Mouse (Mus musculus): ENCODE measurements around the gene Map2k5. TPM values are rescaled to one million over a fixed set of nuclear protein-coding genes. Genes with fewer than 3 reads are reported as not detected.

Map2k5 gene
- 38.8 and 45.9 TPM in 2 replicates for polyA plus RNA-seq (2012)

DNA sequence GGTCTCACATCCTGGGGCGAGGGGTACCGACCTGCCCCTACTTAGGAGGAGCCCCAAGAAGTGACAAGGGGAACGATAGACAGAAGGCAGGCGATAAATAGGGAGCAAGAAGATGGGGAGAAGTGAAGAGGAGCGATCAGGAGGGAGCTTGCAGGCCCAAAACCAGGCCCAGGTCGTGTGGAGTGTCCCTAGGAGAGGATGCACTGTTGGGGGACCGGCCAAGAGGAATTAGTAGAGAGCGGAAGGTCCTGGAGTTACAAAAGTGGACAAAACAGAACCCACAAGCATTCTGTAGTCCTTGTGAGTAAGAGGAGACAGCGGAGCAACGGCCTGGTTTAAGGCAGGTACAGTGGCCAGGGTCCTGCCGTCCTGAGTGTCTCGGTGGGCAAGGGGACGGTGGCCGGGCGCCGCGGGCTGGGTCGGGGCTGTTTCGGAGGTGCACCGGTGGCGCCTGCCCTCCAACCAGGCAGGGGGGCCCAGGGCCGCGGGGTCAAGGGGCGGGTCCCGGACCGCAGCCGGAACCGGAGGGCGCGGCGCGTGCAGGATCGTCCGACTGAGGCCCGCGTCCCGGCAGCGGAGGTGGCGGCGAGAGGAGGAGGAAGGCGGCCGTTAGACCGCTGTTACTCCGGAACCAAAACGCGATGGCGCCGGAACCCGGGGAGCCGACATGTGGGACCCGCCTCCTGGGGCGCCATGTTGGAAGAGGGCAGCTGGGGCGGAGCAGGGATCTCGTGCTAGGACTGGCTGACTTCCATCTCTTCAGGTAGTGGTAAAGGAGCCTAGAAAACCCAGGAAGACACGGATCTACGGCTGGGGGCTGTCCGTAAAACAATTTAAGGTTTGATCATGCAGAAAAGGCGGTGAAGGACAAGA lies at the start of gene Map2k5:
Map2k5 (minus strand) TSS at position 633 of the 873 bp plus-strand sequence.
- no peak for TF ChIP-seq GATA1 (IDR thresholded peaks at IDR 0.05; ENCODE audit: low read length)

DNA sequence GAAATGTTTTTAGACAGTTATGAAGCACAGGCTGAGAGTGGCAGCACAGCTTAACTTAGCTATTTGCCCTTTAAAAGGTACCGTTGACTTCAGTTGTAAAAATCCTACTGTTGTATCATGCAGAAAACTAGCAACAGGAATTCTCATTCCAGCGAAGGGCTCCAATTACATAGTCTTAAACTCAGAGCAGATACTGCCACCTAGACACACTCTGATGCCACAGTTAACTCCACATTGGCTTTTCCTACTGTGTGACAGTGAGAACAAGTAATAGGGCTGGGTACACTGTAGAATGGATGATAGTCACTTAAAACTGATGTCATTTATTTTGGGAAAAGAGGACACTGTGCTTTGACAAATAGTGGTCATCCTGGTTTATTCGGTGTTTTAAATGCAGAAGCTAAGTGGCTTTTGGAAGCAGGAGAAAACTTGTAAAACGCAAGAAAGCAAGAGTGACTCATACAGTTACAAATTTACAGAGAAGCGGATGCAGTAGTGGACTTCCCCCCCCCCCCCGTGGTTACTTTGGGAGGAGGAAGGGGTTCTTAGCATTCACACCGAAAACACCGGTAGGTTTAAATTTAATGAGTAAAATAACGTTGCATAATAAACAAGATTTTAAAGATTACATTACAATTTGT lies 43.5 kb upstream of the Map2k5 start:
- no peak for TF ChIP-seq GATA1 (IDR thresholded peaks at IDR 0.05; ENCODE audit: low read length)

DNA sequence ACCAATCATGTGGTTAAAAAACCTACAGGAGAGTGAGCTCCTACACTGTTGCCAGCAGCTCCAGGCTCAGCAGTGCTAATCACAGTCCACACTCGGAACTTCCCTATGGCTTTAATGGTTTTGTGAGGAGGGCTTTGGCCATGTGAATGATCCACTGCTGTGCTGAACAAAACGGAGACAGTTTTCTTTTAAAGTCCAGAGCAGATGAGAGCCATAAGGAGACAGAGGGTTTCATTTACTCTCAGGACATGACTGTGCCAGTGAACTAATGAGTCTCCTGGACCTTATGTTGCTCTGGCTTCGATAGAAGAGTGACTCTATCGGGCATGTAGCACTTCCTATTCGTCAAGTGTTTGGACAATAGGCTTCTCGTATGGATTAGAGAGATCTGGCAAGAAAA lies 42.7 kb upstream of the Map2k5 start:
- TF ChIP-seq GATA1 (IDR thresholded peaks at IDR 0.05; ENCODE audit: low read length): no peak

DNA sequence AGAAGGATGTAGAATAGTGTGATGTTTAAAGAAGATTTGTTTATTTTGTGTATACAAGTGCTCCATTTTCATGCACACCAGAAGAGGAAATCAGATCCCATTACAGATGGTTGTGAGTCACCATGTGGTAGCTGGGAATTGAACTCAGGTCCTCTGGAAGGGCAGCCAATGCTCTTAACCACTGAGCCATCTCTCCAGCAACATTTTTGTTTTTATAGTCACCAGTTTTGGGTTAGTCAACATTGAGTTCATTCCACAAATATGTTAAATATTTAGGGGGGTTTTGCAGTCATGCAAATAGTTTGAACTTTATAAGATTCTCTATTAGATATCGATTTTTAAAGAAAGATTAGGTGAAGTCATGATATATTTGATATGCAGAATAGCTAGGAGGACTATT lies 22.5 kb upstream of the Map2k5 start:
- TF ChIP-seq GATA1 (IDR thresholded peaks at IDR 0.05; ENCODE audit: low read length): no peak

DNA sequence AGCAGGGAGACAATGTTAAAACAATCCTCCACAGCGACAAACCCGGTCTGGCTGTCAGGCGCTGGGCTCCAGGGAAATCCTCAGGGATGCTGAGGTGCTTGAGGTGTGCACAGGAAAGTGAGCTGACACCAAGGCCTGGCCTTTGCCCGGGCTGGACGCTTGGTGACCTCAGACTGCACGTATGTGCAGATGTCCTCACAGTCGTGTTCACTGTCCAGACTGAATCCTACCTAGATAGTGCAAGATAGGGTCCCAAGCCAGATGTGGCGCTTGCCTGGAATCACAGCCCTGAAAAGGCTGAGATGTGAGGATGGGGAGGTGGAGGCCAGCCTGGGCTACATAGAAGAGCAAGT lies 21.7 kb upstream of the Map2k5 start:
- TF ChIP-seq GATA1 (IDR thresholded peaks at IDR 0.05; ENCODE audit: low read length): no peak

DNA sequence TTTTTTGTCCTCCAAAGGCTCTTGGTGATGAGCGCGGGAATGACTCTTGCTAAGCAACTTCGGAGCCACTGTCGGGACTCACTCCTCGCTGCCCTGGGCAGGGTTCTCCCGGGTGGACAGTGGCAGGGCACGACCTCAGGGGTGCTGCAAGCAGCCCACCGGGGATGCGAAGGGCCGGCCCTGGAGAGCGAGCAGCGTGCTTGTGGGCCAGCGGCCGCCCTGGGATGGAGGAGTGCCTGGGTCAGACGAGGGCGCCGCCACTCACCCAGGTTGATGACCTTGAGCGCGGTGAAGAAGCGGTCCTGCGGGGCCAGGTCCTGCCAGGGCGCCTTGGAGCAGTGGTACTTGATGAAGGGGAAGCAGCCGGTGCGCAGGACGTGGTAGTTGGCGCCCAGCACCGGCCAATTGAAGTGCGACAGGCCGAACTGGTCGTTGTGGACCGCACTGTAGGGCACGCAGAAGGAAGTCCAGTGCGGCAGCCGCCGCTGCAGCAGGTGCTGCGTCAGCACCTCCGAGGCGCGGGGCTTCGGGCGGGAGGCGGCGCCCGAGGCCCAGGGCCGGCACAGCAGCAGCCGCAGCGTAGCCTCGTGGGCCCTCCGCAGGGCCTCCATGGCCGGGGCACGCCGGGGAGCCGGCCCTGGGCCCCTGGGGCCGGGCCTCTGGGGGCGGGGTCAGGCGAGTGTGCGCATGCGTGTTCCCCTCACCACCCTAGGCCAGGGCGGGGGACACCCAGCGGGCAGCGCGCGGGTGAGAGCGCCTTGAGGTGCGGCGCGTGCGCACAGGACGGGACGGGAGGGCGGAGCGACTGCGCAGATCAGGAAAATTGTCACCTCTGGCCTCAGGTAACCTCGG lies 21.1 kb upstream of the Map2k5 start, which contains the start of gene 2300009A05Rik:
2300009A05Rik (minus strand) TSS at position 636 of the 852 bp plus-strand sequence.
- TF ChIP-seq GATA1 (IDR thresholded peaks at IDR 0.05; ENCODE audit: low read length): no peak

DNA sequence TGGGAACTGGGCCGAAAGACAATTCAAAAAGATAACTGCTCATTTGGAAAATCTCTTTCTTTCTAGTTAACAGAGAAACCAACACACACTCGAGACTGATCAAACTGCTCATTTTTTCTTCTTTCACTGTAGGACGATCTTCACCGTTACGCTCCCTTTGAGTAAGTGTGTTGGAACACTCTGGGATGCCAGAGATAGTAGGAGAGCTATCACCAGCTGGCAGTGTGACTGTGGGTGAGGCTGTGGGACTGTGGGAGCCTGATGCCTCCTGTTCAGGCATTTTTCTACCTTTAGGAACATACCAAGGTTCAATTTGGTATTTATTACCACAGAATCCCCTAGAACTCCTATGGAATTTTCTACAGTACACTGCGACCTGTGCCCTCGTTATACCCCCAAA lies 17.9 kb upstream of the Map2k5 start:
- TF ChIP-seq GATA1 (IDR thresholded peaks at IDR 0.05; ENCODE audit: low read length): no peak

DNA sequence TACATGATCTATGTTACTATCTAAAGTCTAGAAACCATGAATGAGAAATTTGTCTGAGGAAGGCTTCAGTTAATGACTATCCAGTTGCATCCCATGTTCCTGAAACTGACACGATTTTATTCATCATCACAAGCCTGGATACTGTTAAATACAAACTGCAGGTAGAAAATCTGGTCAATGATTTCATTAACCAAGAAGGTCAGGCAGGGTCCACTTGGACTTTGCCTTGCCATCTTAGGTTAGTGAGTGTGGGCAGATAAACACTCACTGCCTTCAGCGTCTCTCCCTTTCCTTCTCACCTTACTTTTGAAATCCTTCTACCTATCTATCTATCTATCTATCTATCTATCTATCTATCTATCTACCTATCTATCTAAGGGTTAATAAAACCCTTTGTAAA lies 13.6 kb upstream of the Map2k5 start:
- no peak for TF ChIP-seq GATA1 (IDR thresholded peaks at IDR 0.05; ENCODE audit: low read length)

DNA sequence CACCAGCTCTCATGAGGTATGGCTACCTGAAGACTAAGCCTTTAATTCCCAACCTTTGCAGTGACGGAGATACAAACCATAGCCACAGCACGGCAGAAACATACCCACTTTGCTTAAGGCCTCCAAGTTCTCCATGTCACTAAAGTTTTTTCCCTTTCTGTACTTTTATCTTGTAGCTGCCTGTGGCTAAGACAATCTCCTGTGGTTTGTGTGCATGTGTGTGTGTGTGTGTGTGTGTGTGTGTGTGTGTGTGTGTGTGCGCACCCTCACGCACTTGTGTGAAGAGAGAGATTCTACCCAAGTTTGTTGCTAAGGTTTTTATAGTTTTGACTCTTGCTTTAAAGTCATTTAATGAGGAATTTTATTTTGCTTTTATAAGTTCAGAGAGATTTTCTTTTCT lies 5.1 kb upstream of the Map2k5 start:
- no peak for TF ChIP-seq GATA1 (IDR thresholded peaks at IDR 0.05; ENCODE audit: low read length)

DNA sequence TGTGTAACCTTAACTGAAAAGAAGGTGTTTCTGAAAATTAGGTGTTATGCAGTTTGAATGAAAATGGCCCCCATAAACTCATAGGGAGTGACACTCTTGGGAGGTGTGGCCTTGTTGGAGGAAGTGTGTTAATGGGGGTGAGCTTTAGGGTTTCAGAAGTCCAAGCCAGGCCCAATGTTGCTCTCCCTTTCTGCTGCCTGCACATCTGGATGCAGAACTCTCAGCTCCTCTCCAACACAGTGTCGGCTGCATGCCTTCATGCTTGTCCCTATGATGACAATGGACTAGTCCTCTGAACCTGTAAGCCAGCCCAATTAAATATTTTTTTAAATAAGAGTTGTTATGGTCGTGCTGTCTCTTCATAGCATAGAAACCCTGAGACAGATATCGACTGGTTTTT lies 2.6 kb upstream of the Map2k5 start:
- TF ChIP-seq GATA1 (IDR thresholded peaks at IDR 0.05; ENCODE audit: low read length): no peak

DNA sequence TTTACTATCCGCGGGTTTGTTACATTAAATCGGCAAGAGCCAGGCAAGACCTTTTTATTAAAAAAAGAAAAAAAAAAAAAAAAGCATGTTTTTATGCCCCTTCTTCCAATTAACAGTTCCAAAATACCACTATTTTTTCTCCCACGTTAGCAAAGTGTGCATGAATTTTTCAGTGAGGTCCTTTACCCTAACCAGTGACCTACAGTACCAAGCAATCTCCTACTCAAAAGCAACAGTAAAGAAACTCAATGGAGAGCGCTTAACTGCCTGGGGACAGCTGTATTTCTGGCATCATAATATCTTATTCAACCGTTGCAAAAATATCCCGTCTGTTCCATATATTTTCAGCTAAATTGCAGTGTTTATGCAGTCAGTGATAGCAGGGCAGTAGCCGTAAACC lies 472 bp upstream of the Map2k5 start:
- TF ChIP-seq GATA1 (IDR thresholded peaks at IDR 0.05; ENCODE audit: low read length): no peak

DNA sequence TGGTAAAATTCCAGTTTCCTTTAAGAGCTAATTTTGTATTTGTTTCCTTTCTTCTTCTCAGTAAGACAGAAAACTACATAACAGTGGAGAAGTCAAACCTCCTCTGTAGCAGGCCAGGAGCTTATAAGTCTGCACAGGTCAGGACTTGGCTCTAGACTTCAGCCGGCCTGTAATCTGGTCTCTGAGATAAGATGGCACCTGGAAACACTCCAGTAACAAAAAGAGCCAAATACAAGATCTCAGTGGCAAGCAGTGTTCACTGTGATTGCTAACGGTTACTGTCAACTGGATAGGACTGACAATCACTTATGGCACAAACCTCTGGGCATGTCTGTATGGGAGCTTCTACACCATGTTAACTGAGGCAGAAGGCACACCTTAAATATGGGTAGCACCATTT lies 4.4 kb downstream of the Map2k5 start:
- TF ChIP-seq GATA1 (IDR thresholded peaks at IDR 0.05; ENCODE audit: low read length): no peak

DNA sequence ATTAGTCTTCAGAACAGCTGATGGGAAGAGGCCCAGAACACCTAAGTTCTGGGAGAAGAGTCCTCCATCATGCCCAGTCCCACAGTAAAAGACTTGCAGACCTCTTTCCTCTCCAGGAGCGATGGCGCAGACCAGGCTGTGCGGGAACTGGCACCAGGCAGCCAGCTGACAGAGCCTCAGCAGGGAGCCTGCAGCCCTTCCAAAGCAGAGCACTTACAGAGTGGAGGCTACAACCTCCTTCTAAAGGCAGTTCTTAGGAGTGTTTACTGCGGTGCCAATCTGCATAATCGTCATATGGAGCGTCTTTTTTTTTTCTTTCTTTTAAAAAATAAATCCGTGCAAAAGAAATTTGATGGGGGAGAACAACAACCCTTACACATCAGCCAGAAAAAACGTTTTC lies 5.2 kb downstream of the Map2k5 start:
- TF ChIP-seq GATA1 (IDR thresholded peaks at IDR 0.05; ENCODE audit: low read length): no peak

DNA sequence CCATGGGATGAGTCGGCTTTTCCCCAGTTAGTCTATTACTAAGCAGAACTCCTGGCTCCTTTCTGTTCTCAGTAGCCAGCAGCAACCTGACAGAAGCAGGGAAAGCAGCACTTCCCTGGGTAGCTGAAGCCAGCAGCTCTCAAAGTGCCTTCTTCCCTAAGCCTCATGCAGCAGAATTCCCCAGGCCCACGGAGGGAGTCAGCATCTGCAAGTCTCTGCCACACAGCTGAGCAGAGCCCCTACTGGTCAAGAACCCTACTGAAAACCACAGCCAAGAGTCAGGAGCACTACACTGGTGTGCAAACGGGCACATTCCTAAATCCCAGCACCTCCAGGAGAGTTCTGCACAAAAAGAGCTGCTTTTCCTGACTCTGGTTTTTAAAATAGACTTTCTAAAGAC lies 17.3 kb downstream of the Map2k5 start:
- no peak for TF ChIP-seq GATA1 (IDR thresholded peaks at IDR 0.05; ENCODE audit: low read length)

DNA sequence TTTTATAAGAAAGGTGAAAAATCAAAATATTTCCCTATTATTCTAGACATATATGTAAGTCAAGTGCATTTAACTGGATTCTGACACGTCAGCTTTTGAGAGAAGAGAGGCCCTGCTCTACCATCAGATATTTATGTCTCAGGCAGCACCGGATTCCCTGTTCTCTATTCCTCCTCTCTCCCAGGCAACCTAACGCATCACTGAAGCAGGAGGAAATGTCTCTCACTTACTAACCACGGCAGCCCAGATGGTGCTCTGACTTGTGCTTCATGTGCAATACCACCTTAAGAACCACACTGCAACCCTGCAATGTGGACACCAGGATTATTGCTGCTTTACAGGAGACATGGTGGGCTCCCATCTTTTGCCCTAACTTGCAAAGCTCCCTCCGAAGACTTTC lies 18.7 kb downstream of the Map2k5 start:
- no peak for TF ChIP-seq GATA1 (IDR thresholded peaks at IDR 0.05; ENCODE audit: low read length)

DNA sequence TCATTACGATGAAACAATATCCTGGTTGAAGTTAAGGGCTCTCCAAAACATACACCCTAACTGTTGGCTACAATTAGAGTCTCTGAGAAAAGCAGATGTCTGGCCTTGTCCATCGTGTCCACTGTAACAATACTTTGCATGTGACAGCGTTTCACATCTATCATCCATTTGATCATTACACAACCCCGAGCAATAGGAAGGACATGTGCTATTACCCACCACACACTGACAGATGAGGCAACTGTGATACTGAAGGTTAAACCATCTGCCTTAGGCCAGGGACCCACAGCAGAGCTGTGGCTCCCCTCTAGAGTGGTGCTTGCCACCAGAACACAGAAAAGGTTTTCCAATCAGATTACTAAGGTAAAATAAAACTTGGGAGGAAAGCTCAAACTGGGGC lies 21.0 kb downstream of the Map2k5 start:
- TF ChIP-seq GATA1 (IDR thresholded peaks at IDR 0.05; ENCODE audit: low read length): no peak

Data from G1E-ER4 (cell line).